Mouse (Mus musculus) kidney, adult 8-10 months (tissue): ENCODE measurements around the gene Gpx4.
A peak's percentile ranks its signal among the peaks of the same experiment; 100 is the strongest.

Experiments used
- DNase-seq, 2 experiments: peaks; one replicate each; pipeline ENCODE4 v3.0.0; 2022

Gene Gpx4

DNA sequence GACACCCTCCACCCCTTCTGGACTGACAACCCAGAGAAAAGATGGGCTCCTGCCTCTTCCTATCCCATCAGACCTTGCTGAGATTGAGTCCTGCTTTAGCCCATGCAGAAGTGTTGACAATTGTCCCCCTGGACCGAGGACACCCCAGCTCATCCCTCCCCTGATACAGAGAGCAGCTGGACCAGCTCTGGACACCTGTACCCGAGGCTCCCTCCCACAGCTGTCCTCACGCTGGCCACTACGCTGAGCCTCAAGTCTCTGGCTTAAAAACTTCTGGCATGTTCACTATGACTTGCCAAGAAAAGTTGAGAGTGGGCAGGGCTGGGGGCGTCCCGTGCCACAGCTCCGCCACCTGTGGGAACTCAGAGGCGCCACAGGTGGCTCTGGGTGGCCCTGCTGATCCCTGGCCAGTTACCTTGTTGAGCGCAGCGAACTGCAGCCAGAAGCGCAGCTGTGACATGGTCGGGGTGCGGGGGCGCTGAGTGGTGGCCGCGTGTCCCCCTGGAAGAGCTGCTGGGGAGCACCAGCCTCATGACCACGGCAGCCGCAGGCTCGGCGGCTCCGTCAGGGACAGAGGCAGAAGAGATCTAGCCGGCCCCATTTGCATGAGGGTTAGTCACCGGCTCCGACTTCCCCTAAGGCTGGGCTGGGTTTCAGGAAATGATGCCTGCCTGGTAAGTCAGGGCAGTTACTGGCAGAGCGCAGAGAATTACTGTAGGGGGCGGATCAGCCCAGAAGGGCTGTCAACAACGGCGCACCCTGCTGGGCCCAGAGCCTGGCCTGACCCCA, 28.0 kb downstream of the Gpx4 start:
- peak; percentile 68 to 70 for DNase-seq

DNA sequence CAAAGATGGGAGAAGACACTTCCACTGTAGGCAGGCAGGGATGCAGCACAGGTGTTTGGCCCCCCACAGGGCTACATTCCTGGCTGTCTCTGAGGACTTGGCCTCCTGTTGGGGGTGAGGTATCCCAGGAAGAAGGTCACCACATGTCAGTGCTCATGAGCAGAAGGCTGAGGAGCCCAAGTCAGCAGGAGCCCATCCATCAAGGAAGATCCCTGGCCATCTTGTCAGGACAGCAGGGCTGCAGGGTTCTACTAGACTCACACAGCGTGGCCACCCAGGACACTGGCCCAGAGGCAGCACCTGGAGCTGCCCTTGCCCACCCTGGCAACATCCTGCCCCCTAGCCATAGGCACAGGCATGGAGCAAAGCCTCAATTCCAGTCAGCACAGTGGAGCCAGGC, 29.0 kb downstream of the Gpx4 start:
- no peak for DNase-seq

DNA sequence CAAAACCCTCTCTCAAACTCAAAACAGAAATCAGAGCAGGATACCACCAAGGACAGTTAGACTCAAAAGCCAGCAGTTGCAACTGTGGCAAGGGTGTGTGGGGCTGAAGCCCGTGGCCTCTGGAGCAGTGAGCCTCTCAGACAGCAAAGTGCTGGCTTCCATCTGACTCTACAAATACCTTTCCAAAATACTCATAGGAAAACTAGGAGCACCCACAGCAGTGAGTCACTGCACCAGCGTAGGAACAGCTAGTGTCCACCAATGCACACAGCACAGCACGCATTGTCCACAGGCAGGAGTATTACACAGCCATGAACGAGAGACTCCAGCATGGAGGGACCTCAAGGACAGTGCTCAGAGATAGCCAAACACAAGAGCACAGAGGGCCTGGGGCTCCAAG, 29.4 kb downstream of the Gpx4 start:
- DNase-seq = no peak

DNA sequence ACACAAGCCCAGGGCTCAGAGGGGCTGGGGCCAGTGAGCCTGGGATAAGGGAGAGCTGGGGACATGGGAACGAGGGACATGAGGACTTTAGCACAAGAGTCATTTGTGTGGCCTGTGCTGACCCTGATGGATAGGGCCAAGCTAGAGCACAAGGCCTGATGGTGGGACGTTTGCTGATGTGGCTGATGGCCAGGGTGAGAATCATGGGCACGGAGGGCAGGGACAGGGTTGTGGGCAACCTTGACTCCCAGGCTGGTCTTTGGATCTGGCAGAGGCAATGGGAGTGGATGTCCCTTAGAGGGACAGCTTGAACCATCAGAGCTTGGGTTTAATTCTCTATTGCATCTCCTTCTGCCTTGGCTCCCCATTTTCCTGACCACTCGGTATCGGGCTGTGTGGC, 30.3 kb downstream of the Gpx4 start:
- no peak for DNase-seq

DNA sequence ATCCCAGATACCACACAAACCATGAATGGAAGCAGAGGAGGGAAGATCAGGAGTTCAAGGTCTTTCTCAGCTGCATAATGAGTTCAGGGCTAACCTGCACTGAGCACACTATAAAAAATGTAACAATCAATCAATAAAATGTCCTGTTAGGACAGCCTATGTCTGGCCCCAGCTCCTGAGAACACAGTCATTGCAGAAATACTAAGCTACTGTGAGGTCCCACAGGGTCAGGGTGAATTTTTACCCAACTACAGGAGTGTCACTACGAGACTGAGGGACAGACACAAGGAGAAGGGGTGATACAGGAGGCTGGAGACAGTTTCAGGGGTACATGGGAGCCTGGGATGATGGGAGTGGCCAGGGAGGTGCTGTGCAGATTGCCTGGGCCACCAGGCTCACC, 31.4 kb downstream of the Gpx4 start:
- DNase-seq = no peak

DNA sequence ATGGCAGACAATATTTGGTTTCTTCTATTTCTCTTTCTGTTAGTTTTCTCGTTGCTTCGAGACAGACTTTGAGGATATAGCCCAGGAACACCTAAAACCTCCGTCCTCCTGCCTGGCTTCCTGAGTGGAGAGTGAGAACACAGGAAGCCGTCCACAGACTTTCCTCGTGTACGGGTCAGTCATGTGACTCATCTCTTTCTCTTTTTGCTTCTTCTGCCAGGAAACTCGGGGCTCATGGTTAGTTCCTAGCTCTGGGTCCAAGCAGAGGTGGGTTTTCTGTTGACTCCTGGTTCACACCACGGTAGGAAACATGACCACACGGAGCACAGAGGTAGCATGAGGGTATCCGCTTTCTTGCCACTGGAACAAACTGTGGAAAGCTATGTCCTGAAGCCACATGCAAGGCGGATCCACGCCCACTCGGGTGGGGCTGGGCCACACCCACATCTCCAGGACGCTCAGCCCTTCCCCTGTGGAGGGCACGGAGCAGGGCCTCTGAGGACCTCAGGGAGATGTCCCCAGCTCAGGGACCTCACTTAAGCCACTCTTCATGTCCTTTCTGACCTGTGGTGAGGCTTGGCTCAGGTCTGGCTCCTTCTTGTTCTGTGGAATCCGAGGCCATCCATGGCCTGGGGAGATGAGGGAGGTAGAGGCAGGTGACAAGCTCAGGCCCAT, 33.6 kb downstream of the Gpx4 start:
- no peak for DNase-seq

DNA sequence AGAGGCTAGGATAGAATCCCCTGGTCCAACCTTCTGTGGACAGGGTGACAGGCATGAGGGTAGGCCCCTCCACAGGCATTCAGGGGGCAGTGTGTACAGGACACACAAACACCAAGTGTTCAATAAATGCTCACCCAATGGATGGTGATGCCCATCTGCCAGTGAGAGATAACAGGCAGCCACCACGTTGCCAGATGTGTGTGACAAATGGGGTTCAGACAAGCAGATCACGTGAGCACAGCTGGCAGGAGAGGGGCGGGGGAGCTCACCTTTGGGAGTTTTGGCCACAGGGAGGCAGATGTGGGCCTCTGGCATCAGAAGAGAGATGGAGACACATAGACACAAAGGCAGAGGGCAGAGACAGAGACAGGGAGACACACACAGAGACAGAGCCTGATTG, 34.1 kb downstream of the Gpx4 start:
- DNase-seq = no peak

DNA sequence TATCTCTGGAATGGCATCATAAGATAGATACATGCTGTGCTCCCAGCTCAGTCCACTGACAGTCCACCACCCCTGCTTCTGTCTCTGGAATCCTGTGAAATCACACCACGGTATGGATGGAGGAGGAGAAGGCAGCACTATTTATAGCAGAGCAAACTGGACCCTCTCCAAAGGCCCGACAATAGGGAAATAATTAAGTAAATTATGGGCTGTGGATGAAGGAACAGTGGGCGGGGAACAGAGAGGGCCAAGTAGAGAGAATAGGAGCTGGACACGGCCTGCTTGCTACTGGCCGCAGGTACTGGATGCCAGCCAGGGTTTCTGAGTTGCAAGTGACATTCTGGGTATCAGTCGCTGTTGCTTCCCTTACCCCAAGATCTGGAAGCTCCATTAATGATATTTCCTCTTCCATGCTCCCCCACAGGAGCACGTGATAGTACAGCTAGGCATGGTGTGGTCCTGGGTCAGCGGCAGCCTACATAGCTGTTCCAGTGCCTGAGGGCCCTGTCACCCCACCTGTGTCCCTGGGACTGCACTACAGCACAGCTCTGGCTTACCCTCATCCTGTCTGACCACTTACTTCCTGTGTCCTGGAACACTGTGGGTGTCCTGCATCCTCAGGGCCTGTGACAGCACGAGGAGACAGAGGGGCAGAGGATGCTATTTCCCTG, 38.0 kb downstream of the Gpx4 start:
- peak; percentile 60 to 65 for DNase-seq

DNA sequence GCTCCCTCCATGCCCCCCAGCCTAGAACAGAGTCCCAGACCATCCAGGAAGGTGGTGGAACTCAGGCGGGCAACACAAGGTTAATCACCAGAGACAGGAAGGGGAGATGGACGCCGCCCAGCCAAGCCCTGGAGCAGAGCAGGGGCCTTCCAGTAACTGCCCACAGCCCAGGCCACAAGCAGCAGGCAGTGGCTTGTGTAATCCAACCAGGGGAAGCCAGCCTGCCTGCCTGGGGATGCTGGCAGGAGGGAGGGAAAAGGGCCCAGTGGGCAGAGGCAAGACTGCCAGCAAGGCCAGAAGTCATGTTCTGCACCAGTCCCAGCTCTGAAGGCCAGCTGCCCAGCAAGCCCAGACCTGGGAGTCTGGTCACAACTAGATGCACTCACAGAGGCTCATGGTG, 39.9 kb downstream of the Gpx4 start:
- no peak for DNase-seq

DNA sequence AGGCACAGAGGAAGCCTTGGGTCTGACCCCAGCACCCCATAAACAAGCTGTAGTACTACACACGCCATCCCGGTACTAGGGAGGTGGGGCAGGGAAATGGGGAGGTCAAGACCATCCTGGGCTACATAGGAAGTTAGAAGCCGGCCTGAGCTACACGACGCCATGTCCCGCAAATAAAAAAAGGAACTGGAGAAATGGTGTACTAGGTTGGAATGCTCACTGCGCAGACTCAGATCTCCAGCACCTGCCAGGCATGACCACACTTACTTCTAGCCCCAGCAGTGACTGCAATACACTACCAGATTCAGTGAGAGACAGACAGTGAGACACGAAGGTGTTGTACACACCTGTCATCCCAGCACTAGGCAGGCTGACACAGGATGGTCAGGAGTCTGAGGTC, 40.5 kb downstream of the Gpx4 start:
- no peak for DNase-seq

DNA sequence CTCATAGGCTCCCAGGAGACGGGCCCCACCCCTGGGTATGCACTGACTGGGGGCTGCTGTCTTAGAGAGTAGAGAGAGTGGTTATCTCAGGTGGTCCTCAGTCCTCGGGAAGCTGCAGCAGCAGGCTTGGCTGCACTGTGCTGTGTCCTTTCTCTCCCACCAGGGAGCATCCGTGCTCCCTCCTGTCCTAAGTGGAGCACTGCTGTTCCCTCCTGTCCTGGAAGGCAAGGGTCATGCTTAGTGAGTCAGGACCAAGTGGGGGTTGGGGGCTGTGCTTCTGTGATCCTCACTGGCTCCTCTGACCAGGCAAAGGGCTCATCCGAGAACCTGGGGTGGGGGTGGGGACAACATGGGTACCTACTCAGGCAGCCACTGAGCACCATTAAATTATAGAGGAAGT, 42.2 kb downstream of the Gpx4 start:
- DNase-seq = peak in 1 of 2 experiments; percentile 51

DNA sequence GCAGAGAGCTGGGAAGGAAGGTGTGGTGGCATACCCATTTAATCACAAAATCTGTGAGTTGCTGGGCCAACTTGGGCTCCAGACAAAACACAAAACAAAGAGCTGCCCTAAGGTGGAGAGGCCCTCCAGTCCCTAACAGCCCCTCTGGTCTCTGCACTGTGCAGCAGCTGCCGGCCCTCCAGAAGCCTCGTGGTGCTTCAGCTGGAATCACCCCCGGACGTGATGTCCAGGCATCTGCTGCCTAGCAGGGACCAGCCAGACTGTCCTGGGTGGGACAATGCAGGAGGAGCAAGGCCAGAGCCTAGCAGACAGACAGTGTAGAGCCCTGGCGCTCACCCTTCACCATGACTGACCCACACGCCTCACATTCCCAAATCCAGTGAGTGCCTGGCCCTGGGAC, 44.6 kb downstream of the Gpx4 start:
- DNase-seq = no peak

DNA sequence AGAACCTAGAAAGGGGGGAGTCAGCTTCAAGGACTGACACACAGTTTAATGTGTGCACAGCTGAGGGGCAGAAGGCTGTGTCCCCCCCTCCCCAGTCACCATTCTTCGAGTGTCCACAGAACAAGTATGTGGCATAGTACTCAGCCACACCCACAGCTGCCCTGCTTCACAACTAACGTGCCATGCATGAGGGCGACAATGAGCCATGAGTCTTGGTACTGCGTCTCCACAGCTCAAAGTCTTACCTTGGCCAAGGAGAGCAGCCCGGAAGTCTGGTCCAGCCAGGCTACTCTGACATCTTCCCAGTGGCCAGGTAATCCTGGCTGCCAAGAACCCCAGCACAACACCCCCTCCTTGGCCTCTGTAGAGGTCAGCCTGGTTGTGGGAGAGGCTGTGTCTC, 45.7 kb downstream of the Gpx4 start:
- no peak for DNase-seq

DNA sequence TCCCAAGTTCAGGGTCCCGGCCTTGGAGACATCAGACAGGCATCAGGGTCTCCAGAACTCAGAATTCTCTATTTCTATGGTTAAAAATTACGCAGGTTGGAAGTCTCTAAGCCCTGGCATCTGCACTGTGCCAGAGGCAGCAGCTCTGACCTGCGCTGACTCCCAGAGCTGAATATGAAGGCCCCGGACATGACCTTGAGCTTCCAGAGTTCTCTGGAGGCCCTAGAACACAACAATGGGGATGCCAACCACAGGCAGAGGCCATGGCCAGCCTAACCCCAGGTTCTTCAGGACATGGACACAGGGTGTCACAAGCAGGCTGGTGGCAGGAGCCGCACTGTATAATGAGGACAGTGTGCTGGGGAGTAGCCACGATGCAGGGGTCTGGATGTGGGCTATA, 47.1 kb downstream of the Gpx4 start:
- no peak for DNase-seq

DNA sequence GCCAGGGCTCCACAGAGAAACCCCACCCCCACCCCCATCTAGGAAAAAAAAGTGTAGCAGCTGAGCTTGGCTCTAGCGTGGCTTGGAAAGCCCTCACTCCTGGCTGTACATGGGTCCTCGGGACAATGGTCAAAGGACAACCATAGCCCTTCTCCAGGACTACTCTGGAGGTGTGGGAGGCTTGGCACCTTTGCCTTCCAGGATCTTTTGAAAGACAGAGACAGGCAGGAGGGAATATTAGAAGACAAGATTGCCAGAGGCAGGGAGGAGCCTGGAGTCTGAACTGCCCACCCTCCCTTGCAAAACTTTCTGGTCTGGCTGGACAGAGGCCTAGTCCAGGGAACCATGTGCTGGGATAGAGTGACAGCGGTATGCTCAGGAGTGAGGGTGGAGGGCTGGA, 47.7 kb downstream of the Gpx4 start:
- DNase-seq = peak; percentile 58 to 75

DNA sequence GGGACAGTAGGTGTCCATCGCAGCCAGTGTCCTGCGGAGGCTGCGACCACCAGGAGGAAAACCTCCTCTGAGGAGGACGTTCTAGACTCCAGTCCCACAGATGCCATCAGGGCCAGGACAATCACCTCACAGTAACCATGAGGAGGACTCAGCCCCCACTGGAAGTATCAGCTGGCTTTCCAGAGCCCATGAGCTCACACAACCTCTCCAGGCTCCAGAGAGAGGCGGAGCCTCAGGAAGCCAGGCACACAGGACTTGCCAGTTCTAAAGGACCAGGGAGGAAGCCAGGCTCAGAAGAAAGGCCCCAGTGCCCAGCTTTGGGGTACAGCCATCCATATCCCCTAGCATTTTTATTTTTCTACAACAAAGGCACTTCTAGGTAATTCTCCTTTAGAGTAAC, 48.6 kb downstream of the Gpx4 start:
- no peak for DNase-seq

DNA sequence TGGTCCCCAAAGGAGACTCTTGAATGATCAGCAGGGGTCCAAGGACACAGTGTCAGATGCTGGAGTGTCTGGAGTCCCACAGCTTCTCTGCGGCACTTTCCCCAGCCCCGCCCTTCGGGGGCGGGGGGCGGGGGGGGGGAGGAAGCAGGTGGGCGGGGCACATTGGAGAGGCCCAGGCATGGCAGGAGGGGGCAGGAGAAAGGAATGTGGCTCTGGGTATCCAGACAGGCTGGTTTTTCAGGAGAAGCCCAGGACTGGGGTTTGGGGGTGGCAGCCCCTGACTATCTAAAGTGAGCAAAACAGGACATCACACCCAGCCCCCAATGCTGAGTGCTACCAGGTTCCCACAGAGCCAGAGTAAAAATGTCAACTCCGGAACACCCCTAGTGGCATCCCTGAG, 50.3 kb downstream of the Gpx4 start:
- no peak for DNase-seq

DNA sequence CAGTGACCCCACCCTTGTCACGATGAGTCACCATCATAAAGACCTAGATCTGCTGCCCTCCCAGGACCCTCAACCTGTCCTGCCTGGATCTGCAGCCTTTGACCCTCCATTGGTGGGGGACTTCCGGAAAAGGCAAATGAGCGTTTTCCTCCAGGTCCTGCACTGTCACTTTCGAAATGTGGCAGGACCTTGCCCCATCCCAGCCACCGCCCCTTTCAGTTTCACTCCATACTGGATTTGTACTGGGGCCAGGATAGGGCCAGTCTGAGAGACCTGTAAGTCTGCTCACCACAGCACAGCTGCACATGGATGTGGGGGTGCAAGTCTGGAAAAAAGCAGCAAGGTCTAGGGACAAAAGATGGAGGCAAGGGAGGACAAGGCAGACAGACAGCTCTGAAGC, 51.7 kb downstream of the Gpx4 start:
- DNase-seq = no peak

DNA sequence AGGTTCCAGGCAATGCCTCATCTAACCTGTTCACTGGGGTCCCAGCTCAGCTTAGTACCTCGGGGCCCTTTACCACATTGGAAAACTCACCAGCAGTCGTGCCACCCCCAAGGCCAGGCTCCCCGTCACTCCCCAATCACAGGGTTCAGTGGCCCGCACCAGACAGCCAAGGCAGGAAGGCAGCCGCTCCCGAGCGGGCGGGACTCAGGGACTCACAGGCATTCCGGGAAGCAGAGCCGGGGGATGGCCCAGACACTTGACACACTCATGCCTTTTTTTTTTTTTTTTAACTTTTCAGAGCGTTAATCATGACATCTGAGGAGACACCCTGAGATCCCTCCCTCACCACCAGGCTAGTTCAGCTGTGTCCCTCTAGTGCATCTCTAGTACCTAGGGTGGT, 54.0 kb downstream of the Gpx4 start:
- peak in 1 of 2 experiments; percentile 42 for DNase-seq

DNA sequence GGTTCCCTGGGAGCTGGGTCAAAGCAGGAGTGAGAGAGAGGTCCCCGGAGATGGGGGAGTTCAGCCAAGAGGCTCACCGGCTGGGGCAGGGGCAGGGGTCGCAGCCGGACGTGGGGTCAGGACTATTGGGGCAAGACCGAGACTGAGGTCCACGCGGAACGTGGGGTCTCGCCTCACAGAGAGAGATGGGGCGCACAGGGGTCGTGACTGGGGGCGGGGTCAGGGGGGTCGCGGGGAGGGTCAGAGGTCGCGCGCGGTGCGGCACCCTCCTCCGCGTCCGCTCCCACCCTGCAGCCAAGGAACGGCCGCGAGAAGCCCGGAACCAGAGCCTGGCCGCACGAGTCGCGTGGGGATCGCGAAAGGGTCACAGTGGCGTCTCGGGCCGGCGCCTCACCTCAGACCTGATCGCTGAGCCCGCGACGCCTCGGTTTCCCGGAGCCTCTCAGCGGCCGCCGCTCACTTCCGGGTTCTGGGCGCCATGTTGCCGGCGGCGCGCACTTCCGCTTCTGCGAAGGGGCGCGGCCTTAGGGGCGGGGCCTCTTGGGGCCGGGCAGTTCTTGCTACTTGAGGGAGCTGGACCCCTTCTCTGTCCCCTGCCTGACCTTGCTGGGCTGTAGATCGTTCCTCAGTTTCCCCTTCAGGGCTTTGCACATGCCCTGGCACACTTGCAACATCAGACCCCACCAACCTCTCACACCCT, 55.4 kb downstream of the Gpx4 start:
- DNase-seq = peak; percentile 84 to 87

DNA sequence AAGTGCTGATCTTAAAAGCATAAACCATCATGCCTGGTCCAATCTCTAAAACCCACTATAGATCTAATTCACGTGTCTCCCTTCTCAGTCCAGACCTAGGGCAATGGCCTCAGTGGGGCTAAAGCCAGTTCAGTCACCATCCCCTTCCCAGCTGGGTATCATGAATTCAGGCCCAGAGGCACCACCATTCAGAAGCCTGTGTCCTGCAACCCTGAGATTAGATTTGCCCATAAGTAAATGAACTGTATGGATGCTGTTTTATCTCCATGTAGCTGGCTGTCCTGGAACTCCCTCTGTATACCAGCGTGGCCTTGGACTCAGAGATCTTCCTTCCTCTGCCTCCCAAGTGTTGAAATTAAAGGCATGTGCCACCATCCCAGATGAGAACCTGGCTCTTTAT, 56.1 kb downstream of the Gpx4 start:
- DNase-seq = no peak

DNA sequence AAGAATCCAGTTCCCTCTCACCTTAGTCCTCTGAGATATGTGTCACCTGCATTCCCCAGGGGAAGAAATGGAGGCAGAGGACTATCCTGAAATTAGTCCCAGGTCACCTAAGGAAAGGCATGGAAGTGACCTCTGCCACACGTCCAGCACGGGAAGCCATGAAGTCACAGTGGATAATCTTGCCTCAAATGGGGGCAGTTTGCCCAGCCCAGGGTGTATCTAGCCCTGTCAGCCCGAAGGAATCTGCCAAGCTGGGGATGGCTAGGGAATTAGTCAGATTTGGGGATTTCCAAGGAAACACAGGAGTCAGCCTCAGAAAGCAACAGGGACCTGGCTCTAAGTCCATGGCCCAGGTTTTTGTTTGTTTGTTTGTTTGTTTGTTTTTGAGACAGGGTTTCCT, 57.2 kb downstream of the Gpx4 start:
- DNase-seq = no peak

DNA sequence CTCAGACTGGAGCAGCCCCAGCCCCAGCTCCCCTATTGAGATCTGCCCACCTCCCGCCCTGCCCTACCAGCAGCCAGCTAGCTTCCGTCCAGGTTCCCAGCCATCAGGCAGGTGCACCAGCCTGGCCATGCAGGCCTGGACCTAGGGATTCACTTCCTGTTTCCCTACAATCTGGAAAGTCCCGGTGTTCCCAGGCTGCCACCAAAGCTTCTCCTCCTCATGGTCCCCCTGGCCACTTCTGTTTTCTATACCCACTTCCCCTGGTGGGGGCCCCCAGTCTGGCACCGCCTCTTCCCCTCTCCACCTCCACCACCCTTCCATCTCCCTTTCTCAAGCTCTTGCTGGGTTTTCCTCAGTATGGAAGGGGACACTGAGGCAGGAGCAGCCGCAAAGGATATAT, 58.5 kb downstream of the Gpx4 start, which contains the start of gene Sbno2:
TSS of gene Sbno2 (minus strand) at position 112 of the 400 bp plus-strand sequence.
- DNase-seq = no peak

DNA sequence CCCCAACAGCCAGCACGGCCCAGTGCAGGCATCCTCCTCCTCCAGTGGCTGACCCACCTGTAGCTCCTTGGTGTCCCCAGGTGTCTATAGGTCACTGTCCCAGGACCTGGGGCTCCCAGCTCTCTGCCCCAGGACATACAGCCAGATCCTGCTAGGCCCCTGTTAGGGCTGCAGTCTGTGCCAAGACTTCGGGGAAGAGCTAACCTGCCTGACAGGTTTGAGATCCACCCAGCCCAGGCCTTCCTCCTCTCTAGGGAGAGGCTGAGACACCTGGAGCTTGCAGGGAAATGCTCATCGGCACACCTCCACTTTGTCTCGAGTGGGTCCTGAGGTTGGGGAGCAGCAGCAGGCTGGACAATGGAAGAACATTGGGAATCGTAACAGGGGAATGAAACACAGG, 59.0 kb downstream of the Gpx4 start:
- no peak for DNase-seq
